Mouse (Mus musculus) heart, adult 2 months (tissue): ENCODE results near the gene Msantd1. TPM values are rescaled to one million over a fixed set of nuclear protein-coding genes. Genes with fewer than 3 reads are reported as not detected.
"Not testable (repeated sequence)": the region's sequence is repeated elsewhere in the genome, so short reads cannot be mapped to it uniquely, and the experiment has no call there.

Experiments
- DNase-seq, 2 experiments: peaks; one replicate each; pipeline ENCODE4 v3.0.0; 2021
- H3K27ac ChIP-seq: fragments of 200-600 bp; 2 replicates; pipeline ENCODE4 v1.8.1; 2022
- H3K27me3 ChIP-seq: fragments of 200-500 bp; 2 replicates; pipeline ENCODE4 v1.6.1; 2012; ENCODE audit warnings: mild to moderate bottlenecking, low read length, inconsistent platforms, mixed read lengths; ENCODE audit not compliant: control insufficient read depth, insufficient read depth
- H3K36me3 ChIP-seq: fragments of 200-500 bp; 2 replicates; pipeline ENCODE4 v1.6.1; 2012; ENCODE audit warnings: low read length, inconsistent platforms; ENCODE audit not compliant: control insufficient read depth, insufficient read depth
- H3K4me1 ChIP-seq: fragments of 200-500 bp; 2 replicates; pipeline ENCODE4 v1.6.1; 2011; ENCODE audit warnings: low read length; ENCODE audit not compliant: control insufficient read depth, insufficient read depth
- H3K4me3 ChIP-seq: fragments of 200-600 bp; 2 replicates; pipeline ENCODE4 v1.8.1; 2022
- H3K79me2 ChIP-seq: fragments of 200-500 bp; replicated peaks from 2 replicates; pipeline ENCODE4 v1.6.1; 2012; ENCODE audit warnings: mild to moderate bottlenecking, inconsistent platforms, low read length, moderate library complexity, mixed read lengths; ENCODE audit not compliant: control insufficient read depth, insufficient read depth
- H3K9ac ChIP-seq: fragments of 200-500 bp; 2 replicates; pipeline ENCODE4 v1.6.1; 2012; ENCODE audit warnings: low read depth, mild to moderate bottlenecking, control low read depth, inconsistent platforms, low read length, mixed read lengths
- CTCF ChIP-seq: fragments of 200-600 bp; IDR thresholded peaks from 2 replicates; pipeline ENCODE4 v1.8.1; 2022; ENCODE audit warnings: antibody characterized with exemption, mild to moderate bottlenecking, moderate library complexity
- EP300 ChIP-seq: fragments of 200-500 bp; IDR thresholded peaks from 2 replicates; pipeline ENCODE4 v1.6.1; 2011; ENCODE audit warnings: low read depth, low read length, control low read depth; ENCODE audit not compliant: insufficient read depth
- POLR2A ChIP-seq: fragments of 200-500 bp; IDR thresholded peaks from 2 replicates; pipeline ENCODE4 v1.6.1; 2011; ENCODE audit warnings: mild to moderate bottlenecking, low read depth, low read length, control low read depth; ENCODE audit not compliant: insufficient read depth
- WGBS: fragments of 180-500 bp; shearing (Covaris S2); methylation state at CpG from one replicate; pipeline ENCODE4 v1.1.7; 2018; 5-methylcytosine and 5-hydroxymethylcytosine counted together
- intact Hi-C: fragments of 180-260 bp; cut with DNase I; formaldehyde crosslinking; loops from one replicate; pipeline ENCODE4 v1.15.1; 2025
- long read RNA-seq: library from polyadenylated mRNA; stranded (forward); transcript quantifications from one replicate; pipeline ENCODE4 v2.0.0, GENCODE M21; 2021
- polyA plus RNA-seq: library from polyadenylated mRNA; depleted of rRNA; stranded (reverse); fragments of >200 nt; gene quantifications from 2 replicates; pipeline ENCODE4 v1.2.3, GENCODE M21; 2012; rRNA removed
- total RNA-seq, 2 experiments: library from RNA; stranded (reverse); gene quantifications; 2 replicates each; pipeline ENCODE4 v1.2.3; 2021

The Msantd1 gene
- total RNA-seq, result under 1 TPM in 1 of 2 experiments, not detected in 1; 0.66 TPM
- polyA plus RNA-seq, result 0.96 and 1.0 TPM in 2 replicates
- long read RNA-seq, partial matches to known transcripts, result 0 of 1 reads
- long read RNA-seq, other reads (novel, unspliced or antisense), result 1 of 1 reads

GRCm38 (mm10) chr5:34907910-34908725 lies at the start of gene Msantd1:
Gene Msantd1, plus strand, starts transcription at chr5:34908012.
- Histone ChIP-seq H3K4me1 (no peaks in the 10 kb centered on the region), H3K27me3 (no peaks in the 10 kb centered on the region), H3K36me3 (no peaks in the 10 kb centered on the region), H3K4me3 (no peak within 1 kb of the TSS), H3K27ac (no peak within 1 kb of the TSS), H3K79me2 (no peaks in the 10 kb centered on the region), H3K9ac (no peak within 1 kb of the TSS)
- TF ChIP-seq POLR2A (no peak), EP300 (no peak)
- DNase-seq, result no peak
- intact Hi-C loops, result no loop called here
- 83% methylated on average over 6 of the region's 6 CpGs for WGBS

GRCm38 (mm10) chr5:34865367-34865766 lies 42.4 kb upstream of the Msantd1 start:
- Histone ChIP-seq H3K27ac (no peak overlapping the region), H3K9ac (no peak overlapping the region), H3K4me1 (no peaks in the 10 kb centered on the region), H3K4me3 (no peak overlapping the region), H3K36me3 (no peaks in the 10 kb centered on the region), H3K27me3 (no peaks in the 10 kb centered on the region), H3K79me2 (no peaks in the 10 kb centered on the region)
- intact Hi-C loops, result no loop called here
- no peak for TF ChIP-seq EP300
- no peak for TF ChIP-seq POLR2A
- no peak for TF ChIP-seq CTCF
- WGBS, result 89% methylated on average over 5 of the region's 5 CpGs
- no peak for DNase-seq

- H3K36me3 ChIP-seq, H3K27ac ChIP-seq, intact Hi-C loops, H3K4me3 ChIP-seq, H3K9ac ChIP-seq, H3K27me3 ChIP-seq, H3K79me2 ChIP-seq, DNase-seq, H3K4me1 ChIP-seq: not testable (repeated sequence)
- 90% methylated on average over 3 of the region's 3 CpGs for WGBS
Measured at GRCm38 (mm10) chr5:34880307-34880706, 27.5 kb upstream of the Msantd1 start.

GRCm38 (mm10) chr5:34881023-34881422 lies 26.8 kb upstream of the Msantd1 start:
- Histone ChIP-seq H3K9ac (no peak overlapping the region), H3K36me3 (no peaks in the 10 kb centered on the region; the same call in 1 of the 2 replicates), H3K27me3 (no peaks in the 10 kb centered on the region), H3K4me1 (no peaks in the 10 kb centered on the region), H3K79me2 (no peaks in the 10 kb centered on the region), H3K4me3 (no peak overlapping the region), H3K27ac (no peak overlapping the region)
- no peak for TF ChIP-seq POLR2A
- TF ChIP-seq EP300, result no peak
- TF ChIP-seq CTCF, result no peak
- no peak for DNase-seq
- WGBS, result 87% methylated on average over 3 of the region's 3 CpGs
- intact Hi-C loops, result no loop called here

- Histone ChIP-seq H3K27ac (no peak overlapping the region), H3K4me1 (no peaks in the 10 kb centered on the region), H3K4me3 (no peak overlapping the region), H3K9ac (no peak overlapping the region), H3K27me3 (no peaks in the 10 kb centered on the region), H3K79me2 (no peaks in the 10 kb centered on the region), H3K36me3 (no peaks in the 10 kb centered on the region)
- TF ChIP-seq CTCF (peak; percentile 42), EP300 (no peak), POLR2A (no peak)
- 89% methylated on average over 3 of the region's 3 CpGs for WGBS
- intact Hi-C loops, result no loop called here
- DNase-seq, result no peak
Measured at GRCm38 (mm10) chr5:34885250-34885649, 22.6 kb upstream of the Msantd1 start.

GRCm38 (mm10) chr5:34889252-34889651 lies 18.6 kb upstream of the Msantd1 start:
- H3K4me3 ChIP-seq, result no peak overlapping the region
- intact Hi-C loops, result no loop called here
- no peak for DNase-seq
- H3K4me1 ChIP-seq, result no peaks in the 10 kb centered on the region
- H3K27me3 ChIP-seq, result no peaks in the 10 kb centered on the region
- no peaks in the 10 kb centered on the region for H3K36me3 ChIP-seq
- WGBS, result 49% methylated on average over 4 of the region's 4 CpGs
- no peaks in the 10 kb centered on the region for H3K79me2 ChIP-seq
- no peak overlapping the region for H3K9ac ChIP-seq
- H3K27ac ChIP-seq, result no peak overlapping the region
- TF ChIP-seq EP300 (no peak), POLR2A (no peak), CTCF (no peak)
